Mouse (Mus musculus) heart, adult 9 months (tissue): Measurements from ENCODE around the gene Camta1.

Experiments
- DNase-seq, 2 experiments: peaks; one replicate each; pipeline ENCODE4 v3.0.0; 2022; ENCODE audit warnings: low spot score in 2 of 2

Camta1 gene

DNA sequence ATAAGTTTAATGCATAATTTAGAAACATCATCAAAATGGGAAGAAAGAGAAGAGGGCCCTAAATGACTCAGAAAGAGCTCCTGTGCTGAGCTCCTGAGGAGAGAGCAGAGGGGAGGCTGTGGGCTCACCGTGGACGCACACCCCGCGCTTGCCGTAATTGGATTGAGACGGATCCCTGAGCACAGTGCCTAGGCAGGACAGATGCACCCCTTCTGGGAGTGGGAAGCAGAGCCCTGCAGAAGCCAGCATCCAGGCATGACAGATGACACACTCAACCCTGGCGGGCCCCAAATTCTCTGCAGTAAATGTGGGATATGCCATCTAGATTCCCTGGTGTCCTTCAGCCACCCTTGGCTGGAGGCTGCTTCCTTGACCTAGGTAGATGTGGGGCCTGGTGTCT, 654.1 kb downstream of the Camta1 start:
- no peak for DNase-seq

DNA sequence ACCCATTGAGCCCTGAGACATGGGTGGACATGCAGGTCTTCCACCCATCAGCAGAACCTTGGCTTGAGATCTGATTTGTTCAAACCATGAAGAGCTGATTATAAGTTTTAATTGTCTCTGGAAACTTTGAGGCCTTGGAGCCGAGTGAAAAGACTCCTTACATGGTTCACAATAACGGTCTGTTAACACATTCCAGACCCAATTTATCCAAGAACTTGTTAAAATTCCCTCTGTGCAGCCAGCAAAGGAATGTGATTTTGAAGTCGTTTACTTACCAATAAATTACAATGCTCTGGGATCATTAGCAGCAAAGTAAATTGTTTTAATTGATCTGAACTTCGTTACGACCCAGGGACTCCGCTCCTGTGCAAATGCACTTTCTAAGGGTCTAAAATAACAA, 658.8 kb downstream of the Camta1 start:
- no peak for DNase-seq

DNA sequence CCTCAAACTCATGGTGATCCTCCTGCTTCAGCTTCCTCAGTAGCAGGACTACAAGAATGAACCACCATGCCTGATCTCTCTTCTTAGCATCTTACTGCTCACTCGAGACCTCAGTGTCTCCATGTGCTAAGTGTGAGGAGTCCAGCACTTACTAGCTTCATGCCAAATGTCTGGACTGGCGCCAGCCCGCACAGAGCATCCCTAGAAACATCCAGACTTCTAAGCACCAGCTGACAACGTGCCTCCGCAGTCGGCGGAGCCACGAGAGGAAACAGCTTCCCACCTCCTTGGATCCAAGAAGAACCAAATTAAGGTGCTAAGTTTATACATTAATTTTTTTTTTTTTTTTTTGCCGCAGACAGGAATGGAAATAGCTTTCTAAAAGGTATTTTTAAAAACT, 661.4 kb downstream of the Camta1 start:
- no peak for DNase-seq

DNA sequence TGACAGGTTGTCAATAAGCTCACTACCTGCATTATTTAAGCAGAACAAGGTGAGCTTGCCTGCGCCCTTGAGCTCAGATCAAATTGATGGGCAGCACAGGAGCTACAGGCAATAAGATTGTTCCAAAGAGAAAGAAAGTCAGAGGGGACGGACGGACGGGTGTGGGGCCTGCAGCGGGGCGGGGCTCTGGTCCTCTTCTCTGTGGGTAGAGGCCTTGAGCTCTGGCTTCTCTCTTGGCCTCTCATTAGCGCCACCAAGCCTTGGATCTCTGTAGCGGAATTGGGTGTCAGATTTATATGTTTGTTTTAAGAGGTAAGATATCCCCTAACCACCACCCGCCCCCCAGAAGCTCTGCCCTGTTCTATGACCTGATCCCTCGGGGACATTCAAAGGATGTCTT, 666.5 kb downstream of the Camta1 start:
- no peak for DNase-seq

DNA sequence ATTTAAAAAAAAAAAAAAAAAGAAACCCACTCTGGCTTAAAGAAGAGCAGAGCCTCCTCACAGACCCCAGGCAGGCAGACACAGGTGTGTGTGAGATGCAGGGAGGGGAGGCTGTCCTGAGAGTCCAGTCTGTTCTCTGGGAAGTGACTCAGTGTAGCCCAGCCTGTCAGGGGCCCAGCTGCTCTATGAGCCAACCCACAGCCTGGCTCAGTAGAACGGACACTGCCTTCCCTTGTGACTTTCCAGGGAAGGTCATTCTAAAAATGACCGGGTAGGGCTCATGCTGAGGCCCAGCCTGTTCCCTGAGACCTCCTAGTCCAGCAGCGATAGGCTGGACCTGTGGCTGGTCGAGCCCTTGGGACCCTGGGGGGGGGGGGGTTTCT, 667.0 kb downstream of the Camta1 start:
- peak; percentile 51 to 62 for DNase-seq

DNA sequence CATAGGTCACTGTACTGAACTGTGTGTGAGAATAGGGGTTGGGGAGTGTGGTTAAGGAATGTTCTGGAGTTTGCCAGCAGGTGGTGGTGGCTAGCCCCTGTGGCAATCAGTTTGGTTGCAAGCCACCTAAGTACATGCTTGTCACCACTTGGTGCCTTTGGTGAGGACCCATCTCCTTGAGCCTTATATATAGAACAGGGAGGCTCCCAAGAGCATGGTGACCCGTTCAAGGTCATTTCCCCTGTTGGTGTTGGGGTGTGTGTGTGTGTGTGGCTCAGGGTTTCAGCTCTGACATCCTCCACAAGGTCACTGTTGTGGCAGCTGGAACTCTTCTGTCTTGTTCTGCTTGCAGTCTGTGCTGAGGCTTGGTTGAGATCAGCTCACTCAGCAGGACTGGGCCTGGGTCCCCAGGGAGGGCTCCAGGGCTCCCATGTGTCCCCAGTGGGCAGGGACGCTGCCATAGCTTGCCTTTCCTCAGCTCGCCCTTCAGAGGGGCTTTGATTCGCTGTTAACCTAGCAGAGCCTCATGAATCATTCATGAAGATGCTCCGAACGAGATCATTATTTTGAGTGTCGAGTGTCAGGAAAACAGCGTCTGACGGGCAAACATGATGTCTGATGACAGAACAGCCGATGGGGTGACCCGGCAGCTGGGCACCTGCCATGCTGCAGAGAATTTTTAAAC, 667.5 kb downstream of the Camta1 start:
- peak in 1 of 2 experiments; percentile 26 for DNase-seq

DNA sequence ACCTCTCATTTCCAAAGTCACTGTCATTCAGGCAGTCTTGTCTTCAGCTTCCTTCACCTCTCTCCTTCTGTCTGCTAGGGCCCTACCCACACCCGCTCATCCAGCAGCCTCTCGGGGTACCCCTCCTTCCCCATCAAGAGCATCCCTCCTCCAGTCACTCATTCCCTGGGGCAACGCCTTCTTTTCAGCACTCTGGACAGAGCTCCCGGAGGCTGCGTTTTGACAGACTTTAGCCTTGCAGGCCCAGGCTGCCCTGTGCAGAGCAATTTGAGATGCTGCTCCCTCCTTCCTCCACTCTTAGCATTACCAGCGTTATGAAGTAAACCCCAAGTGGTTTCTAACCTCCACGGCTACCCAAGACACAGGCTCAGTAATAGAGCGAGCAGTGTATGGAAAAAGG, 675.2 kb downstream of the Camta1 start:
- peak in 1 of 2 experiments; percentile 23 for DNase-seq

DNA sequence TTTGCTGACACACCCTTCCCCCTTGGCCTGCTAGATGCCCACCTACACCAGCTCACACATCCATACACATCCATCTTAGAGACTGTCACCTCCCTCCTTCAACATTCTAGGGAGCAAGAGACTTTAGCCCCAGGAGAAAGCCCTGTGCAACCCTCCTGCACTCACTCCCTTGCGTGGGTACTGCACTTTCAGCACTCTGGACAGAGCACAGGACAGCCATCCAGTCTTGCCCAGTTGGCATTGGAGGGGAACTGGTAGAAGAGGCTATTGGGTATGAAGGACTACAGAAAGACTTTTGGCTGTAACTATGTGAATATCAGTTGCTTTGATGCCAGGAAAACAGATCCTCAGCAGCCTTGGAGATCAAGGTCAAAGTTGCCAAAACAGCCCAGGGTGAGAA, 675.9 kb downstream of the Camta1 start:
- DNase-seq: no peak

DNA sequence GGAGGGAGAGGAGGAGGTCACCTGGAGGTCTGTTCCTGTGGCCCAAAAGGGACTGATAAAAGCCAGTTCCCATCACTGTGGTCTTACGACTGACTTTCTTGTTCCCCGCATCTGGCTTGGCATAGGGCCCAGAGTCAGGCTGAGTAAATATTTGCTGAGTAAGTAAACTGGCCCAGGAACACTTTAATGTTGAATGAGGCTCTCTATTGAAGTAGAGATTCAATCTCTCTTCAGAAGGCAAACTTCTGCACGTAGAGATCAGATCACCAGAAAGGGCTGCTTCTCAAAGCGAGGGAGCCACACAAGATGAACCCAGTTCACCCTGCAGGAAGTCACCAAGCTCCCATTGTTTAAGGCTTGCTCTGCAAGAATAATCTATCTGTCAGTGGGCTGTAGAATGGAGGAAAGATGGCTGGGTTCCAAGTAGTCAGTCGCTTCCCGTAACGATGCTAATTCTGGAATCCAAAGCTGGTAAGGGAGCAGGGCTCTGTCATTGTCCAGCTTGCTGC, 681.2 kb downstream of the Camta1 start:
- peak in 1 of 2 experiments; percentile 25 for DNase-seq

DNA sequence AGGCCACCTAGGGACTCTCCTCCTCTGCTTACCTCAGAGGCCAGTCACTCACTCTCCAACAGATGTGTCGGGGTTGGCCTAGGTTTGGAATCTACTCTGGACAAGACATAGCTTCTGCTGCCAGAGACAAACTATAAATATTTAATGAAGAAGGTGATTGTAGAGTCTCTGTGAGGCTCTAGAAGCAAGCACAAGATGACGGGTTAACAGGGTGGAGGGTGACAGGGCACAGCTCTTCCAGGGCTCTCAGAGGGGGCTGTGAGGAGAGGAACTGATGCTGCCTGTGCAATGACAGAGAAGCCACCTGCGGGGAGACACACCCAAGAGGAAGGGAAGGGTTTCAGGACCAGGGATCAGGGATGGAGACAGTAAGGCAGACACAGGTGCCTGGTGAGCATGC, 682.0 kb downstream of the Camta1 start:
- no peak for DNase-seq

DNA sequence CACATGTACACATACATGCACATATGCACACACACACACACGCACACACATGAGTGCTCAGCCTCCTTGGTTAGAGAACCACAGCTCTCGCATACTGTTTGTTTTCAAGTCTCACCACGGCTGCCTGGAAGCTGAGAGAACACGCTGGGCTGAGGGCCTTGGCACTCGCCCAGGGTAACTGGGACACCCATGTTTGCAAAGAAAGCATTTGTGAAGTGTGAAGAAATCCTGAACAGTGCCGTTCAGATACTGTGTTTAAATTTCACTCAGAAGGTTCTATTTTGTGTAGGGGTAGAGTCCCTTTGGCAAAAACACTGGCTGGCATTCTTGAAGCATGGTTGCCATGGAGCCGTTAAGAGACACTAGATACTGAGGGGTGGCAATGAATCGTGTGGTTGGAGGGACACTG, 682.7 kb downstream of the Camta1 start:
- DNase-seq: no peak

DNA sequence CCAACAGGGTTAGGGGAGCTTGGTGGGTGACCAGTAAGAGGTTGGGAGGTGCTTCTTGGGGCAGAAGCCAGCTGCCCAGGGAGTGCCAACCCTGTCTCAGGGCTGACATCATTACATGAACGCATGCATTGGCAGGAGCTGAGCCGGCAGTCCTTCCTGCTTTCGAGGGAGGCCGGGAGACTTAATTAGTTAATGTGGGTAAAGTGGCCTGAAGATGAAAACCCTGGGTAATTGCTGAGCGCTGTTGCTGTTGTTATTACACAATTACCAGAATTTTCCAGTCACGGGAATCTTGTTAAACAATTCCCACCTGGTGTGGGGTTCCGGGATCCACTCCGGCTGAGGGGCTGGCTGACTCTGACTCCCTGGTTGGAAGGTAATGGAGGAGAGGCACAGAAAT, 689.1 kb downstream of the Camta1 start:
- no peak for DNase-seq

DNA sequence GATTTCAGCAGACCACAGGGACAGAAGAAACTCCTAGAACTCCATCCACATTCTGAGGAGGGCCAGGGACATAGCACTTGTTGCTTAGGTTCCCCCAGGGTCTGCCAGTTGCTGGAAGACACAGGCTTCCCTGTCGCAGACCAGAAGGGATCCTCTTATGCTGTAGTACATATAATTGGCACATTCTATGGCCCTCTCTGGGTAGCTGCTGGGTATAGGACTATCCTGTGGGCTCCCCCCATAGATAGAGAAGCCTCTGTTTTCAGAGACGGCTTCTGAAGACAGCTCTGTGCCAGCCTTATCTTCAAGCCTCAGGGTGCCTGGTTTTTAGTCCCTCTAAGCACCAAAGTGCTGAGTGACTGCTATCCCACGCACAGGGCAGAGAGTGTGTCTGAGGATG, 690.6 kb downstream of the Camta1 start:
- no peak for DNase-seq

DNA sequence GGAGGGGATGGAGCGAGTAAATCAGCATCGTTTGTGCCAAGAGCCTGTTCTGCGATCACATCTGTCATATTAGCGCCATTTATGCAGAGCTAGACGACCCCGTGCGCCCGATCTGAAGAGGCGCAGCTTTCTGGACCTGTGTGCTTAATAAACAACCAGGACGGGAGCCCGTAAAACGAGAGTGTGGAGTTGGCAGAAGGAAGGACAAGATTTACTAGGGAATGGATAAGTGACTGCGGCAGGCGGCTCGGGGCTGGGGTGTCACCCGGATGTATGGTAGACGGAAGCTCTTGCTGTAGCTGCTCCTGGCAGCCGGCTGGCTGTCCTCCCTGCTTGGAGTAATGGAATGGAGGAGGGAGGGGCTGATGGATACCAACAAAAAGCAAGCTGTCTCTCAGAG, 691.0 kb downstream of the Camta1 start:
- DNase-seq: no peak

DNA sequence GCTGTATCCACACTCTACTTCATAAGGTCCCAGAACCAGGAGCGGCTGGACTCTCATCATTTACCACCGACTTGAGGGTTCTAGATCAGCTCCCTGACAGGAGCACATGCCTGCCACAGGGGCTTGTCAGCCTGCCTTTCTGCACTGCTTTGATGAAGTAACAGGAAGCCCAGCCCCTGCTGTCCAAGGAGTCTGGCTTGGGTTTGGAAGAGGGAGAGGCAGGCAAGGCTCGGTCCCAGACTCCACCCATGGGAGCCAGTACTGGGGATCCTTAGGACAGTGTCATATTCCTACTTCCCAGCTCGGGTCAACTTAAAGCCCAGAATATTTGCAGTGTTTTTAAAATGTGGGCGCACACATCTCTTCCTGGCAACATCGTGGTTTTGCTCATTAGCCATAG, 694.7 kb downstream of the Camta1 start:
- DNase-seq: no peak

DNA sequence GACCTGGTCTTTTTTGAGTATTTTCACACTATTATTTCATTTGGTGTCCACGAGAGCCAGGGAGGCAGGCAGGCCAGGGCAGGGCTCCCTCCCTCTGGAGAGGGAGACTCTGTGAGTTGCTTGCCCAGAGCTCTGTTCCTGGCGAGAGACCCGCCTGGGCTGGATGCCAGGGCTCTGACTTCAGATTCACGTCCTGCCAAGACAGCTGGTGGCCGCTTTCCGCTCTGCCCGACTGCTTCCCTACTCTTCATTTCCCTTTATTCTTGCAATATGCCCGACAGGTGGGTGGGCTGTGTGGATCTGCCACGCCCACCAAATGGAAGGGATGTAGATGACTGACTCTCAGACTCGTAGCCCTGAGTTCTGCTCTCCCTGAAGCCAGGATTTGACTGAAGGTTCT, 696.1 kb downstream of the Camta1 start:
- peak; percentile 78 to 91 for DNase-seq

DNA sequence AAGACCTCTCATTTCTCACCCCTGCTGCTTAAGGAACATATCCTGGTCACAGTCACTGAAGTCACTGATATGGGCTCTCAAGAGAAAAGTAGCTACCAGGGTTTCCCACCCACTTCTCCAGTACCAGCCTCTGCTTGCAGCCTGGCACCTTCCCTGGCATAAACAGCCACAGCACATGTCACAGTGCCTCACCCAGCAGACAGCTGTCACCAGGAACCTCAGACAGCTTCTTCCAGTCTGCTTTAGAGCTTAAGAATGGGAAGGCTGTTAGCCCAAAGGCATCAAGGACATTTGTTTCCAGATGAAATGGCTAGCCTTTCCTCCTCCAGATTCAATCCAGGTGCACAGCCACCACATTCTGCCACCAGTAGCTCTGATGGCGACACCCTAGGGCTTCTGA, 697.4 kb downstream of the Camta1 start:
- no peak for DNase-seq

DNA sequence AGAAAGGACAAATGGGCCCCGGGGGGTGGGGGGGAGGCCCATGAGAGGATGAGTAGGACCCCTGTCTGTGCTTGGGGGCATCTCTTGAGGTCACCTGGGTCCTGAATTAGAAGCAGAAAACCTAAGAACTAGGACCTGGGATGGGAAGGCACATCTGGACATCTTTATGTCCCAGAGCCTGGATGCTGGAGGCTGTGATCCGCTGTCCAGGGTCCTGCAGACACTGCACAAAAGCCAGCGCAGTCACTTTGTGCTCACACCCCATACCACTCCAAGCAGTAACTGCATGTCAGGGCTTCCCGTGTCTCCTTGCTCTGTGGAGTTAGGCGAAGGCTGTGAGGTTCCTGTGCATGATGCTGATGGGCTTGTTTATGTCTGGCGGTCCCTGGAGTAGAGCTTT, 699.8 kb downstream of the Camta1 start:
- no peak for DNase-seq

DNA sequence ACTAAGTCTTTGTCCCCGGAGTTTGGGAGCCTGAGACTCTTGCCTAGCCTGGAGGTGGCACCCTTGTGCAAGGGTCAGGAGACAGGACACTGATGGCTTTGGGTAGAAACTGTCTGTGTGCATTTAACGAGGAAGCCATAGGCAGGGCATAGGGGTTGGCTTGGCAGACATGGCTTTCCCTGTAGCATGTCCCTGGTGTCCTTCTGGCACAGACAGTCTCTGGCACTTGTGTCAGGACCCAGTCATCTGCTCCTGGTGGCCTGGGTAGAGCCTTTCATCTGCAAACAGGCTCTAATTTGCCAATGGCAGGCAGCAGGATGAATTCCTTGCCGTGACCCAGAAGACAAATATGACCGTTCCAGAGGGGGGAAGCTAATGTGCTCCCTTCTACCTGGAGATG, 700.7 kb downstream of the Camta1 start:
- no peak for DNase-seq

DNA sequence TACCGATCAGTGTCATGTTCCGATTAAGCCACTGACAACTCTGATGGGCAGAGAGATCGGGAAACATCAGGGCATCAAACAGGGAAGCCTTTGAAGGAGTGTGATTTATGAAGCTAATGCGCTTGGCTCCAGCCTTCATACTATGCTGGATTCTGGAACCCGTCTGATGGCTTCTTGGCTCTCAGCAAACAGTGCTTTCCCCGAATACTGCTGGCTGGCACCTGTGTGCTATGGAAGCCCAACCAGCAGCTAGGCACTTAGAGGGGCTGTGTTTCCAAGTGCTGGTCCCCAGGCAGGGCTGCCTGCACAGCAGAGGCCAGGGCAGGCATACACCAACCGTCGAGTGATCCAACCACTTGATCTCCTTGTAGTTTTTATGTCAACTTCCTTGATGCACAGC, 701.2 kb downstream of the Camta1 start:
- DNase-seq: no peak

DNA sequence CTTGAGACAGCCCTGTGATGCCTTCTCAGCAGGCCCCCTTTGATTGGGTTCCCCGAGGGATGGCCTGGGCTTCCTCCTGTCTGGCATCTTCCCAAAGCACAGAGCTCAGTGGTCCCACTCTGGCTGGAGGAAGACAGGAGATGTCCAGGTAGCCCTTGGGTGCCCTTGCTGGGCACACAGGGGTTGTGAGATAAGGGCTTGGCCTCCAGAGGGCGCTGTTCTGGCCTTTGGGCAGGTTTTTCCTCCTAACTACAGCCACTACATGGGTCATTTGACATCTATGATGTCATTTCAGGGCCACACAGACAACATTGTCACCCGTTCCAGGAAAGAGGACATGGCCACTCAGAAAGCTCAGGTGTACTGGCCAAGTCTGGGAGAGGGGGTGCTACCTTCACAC, 703.4 kb downstream of the Camta1 start:
- DNase-seq: no peak

DNA sequence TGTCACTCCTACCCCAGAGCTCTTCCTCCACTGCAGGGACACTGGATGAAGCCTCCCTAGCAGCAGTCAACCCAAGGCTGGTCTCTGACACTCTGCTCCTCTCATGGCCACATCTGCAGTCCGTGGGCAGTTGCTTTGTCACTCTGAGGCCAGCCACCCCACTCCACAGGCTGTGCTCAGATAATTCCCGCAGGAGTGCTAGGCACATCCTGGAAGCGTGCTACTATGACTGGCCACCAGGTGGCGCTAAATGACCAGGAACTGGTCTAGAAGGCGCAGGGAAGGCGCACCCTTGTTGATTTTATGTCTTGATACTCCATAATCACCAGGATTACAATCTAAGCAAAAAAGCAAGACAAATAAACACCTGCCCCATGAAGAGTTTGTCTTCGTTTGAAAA, 704.8 kb downstream of the Camta1 start:
- DNase-seq: peak; percentile 39 to 70

DNA sequence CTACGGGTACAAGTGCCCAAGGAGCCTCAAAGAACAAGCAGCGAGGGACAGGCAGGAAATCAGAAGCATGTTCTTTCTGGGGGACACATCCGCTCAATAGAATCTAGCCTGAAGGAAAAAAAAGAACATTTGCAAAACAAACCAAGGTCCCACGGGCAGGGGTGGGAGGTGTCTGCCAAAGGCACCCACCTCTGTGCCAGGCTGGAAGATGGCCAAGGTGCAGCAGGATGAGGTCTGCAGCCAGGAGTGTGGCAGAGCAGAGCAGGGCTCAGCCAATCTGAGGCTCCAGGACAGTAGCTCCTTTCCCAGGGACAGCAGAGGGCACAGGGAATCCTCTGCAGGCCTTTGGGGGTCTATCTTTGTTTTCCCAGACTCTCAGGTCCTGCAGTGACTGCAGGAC, 706.1 kb downstream of the Camta1 start:
- DNase-seq: no peak

DNA sequence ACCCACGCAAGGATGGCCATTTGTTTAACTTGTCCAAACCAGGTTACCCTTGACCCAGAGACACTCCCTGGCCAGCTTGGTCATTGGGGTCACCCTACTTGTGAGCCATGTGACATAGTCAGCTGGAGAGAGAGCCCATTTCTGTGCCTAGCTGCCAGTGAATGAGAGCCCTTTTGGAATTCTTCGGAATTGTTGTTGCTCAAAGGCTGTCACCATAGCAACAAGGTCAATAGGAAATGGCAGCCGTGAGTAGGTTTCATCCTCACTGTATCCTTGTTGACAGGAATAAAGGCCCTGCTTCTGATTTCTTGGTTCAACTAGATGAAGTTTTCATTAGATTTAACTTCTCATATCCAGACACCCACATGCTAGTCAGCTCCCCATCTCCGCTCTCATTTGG, 707.4 kb downstream of the Camta1 start:
- no peak for DNase-seq
